Mouse (Mus musculus) heart, postnatal 0 days (tissue): ENCODE results near the gene Dolpp1. TPM values are rescaled to one million over a fixed set of nuclear protein-coding genes. Genes with fewer than 3 reads are reported as not detected.

Experiments
- ATAC-seq: fragments of 200-750 bp; cut with Nextera tagmentation; 2 replicates; pipeline ENCODE4 v1.8.0; 2017; ENCODE audit warnings: low read depth, moderate number of reproducible peaks, moderate library complexity; ENCODE audit not compliant: insufficient read depth
- DNase-seq: peaks from one replicate; pipeline ENCODE4 v3.0.0-alpha.2; 2016; ENCODE audit warnings: low spot score
- H3K27ac ChIP-seq: fragments of 300-500 bp; sonication (generic); 2 replicates; pipeline ENCODE4 v1.5.1; 2014; ENCODE audit warnings: low read depth, mild to moderate bottlenecking
- H3K27me3 ChIP-seq: fragments of 300-500 bp; sonication (generic); 2 replicates; pipeline ENCODE4 v1.6.1; 2014; ENCODE audit warnings: low read length, mixed read lengths; ENCODE audit not compliant: control insufficient read depth, insufficient read depth
- H3K36me3 ChIP-seq: fragments of 300-500 bp; sonication (generic); replicated peaks from 2 replicates; pipeline ENCODE4 v1.6.1; 2014; ENCODE audit warnings: low read length, mixed read lengths; ENCODE audit not compliant: control insufficient read depth, insufficient read depth
- H3K4me1 ChIP-seq: fragments of 300-500 bp; sonication (generic); 2 replicates; pipeline ENCODE4 v1.6.1; 2014; ENCODE audit warnings: antibody characterized with exemption; ENCODE audit not compliant: control insufficient read depth, insufficient read depth
- H3K4me2 ChIP-seq: fragments of 300-500 bp; sonication (generic); 2 replicates; pipeline ENCODE4 v1.6.1; 2014; ENCODE audit warnings: low read depth, mild to moderate bottlenecking, low read length, moderate library complexity
- H3K4me3 ChIP-seq: fragments of 300-500 bp; sonication (generic); 2 replicates; pipeline ENCODE4 v1.5.1; 2014; ENCODE audit warnings: low read depth, low read length
- H3K9ac ChIP-seq: fragments of 300-500 bp; sonication (generic); replicated peaks from 2 replicates; pipeline ENCODE4 v1.6.1; 2014; ENCODE audit warnings: low read depth, low read length, mixed read lengths
- H3K9me3 ChIP-seq: fragments of 300-500 bp; sonication (generic); replicated peaks from 2 replicates; pipeline ENCODE4 v1.6.1; 2016; ENCODE audit warnings: low read length; ENCODE audit not compliant: control insufficient read depth
- CTCF ChIP-seq: IDR thresholded peaks from 2 replicates; pipeline ENCODE4 v1.5.1; 2016; ENCODE audit warnings: antibody characterized with exemption, control low read depth, low read depth
- EP300 ChIP-seq: IDR thresholded peaks from 2 replicates; pipeline ENCODE4 v1.6.1; 2016; ENCODE audit warnings: antibody characterized with exemption, low read depth
- WGBS: fragments of 180-500 bp; shearing (Covaris S2); extraction: QIAGEN DNeasy Blood & Tissue Kit; methylation state at CpG from one replicate; pipeline ENCODE4 v1.1.7; 2014; 5-methylcytosine and 5-hydroxymethylcytosine counted together
- polyA plus RNA-seq: library from polyadenylated mRNA; unstranded; fragments of >200 nt; fragmentation: Nextera tagmentation; extraction: Ambion mirVana; gene quantifications from 2 replicates; pipeline ENCODE4 v1.2.1, GENCODE M21; 2015
- total RNA-seq: library from RNA; depleted of rRNA; stranded (reverse); fragments of >200 nt; gene quantifications from 2 replicates; pipeline ENCODE4 v1.2.3, GENCODE M21; 2014; ENCODE audit warnings: low replicate concordance

Gene Dolpp1
- total and polyA plus RNA-seq, 2 experiments from 2014 or later, result 15.0 to 56.4 TPM

- Histone ChIP-seq H3K4me1 (no peaks in the 10 kb centered on the region), H3K27ac (no peak overlapping the region), H3K9me3 (no peaks in the 10 kb centered on the region), H3K9ac (no peak overlapping the region), H3K4me2 (no peak overlapping the region), H3K4me3 (no peak overlapping the region), H3K36me3 (peaks cover 30% of the 10 kb centered on the region), H3K27me3 (no peaks in the 10 kb centered on the region)
- TF ChIP-seq EP300, result no peak
- no peak for TF ChIP-seq CTCF
- ATAC-seq (no peak), DNase-seq (no peak)
- 59% methylated on average over 9 of the region's 9 CpGs for WGBS
These were observed 5.1 kb upstream of the Dolpp1 start for GRCm38 (mm10) chr2:30386913-30387312.

DNA sequence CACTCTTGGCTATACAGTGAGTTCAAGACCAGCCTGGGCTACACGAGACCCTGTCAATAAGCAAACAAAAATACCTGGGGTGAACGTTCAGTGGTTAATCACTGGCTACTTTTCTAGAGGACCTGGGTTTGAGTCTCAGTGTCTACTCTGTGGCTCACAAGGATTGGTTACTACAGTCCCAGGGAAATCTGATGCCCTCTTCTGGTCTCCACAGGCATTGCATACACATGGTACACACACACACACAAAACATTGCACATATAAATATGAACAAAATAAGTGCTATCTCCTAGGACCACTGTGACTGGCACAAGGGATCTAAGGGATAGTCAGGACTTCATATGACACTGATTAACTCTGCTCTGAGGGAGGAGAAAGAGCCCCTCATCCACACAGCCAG is 3.1 kb upstream of the Dolpp1 start:
- no peaks in the 10 kb centered on the region for H3K9me3 ChIP-seq
- no peak overlapping the region for H3K27ac ChIP-seq
- 84% methylated on average over 2 of the region's 2 CpGs for WGBS
- no peak overlapping the region for H3K9ac ChIP-seq
- H3K4me2 ChIP-seq, result no peak overlapping the region
- H3K27me3 ChIP-seq, result no peaks in the 10 kb centered on the region
- peaks cover 9% of the 10 kb centered on the region for H3K36me3 ChIP-seq
- DNase-seq (no peak), ATAC-seq (no peak)
- peaks cover 9% of the 10 kb centered on the region for H3K4me1 ChIP-seq
- TF ChIP-seq EP300 (no peak), CTCF (0 out of 2 replicates have a peak, but pooled peaks have one; percentile 11)
- H3K4me3 ChIP-seq, result no peak overlapping the region

GRCm38 (mm10) chr2:30392577-30393369 is 719 bp downstream of the Dolpp1 start:
- Histone ChIP-seq H3K27ac (peak overlapping the region; percentile 87), H3K9ac (peak overlapping the region; percentile 65), H3K36me3 (peaks cover 22% of the 10 kb centered on the region), H3K9me3 (no peaks in the 10 kb centered on the region), H3K4me2 (peak overlapping the region; percentile 93), H3K27me3 (no peaks in the 10 kb centered on the region), H3K4me3 (peak overlapping the region; percentile 81), H3K4me1 (peaks cover 9% of the 10 kb centered on the region)
- DNase-seq, result peak; percentile 66
- TF ChIP-seq EP300, result no peak
- no peak for TF ChIP-seq CTCF
- peak; percentile 66 for ATAC-seq
- WGBS, result 0% methylated on average over 50 of the region's 54 CpGs

- Histone ChIP-seq H3K27me3 (no peaks in the 10 kb centered on the region), H3K4me1 (peaks cover 9% of the 10 kb centered on the region), H3K9me3 (no peaks in the 10 kb centered on the region), H3K27ac (peak overlapping the region; percentile 87), H3K4me3 (peak overlapping the region; percentile 81), H3K9ac (peak overlapping the region; percentile 65), H3K36me3 (peaks cover 27% of the 10 kb centered on the region), H3K4me2 (peak overlapping the region; percentile 93)
- DNase-seq (no peak), ATAC-seq (no peak)
- no peak for TF ChIP-seq EP300
- TF ChIP-seq CTCF, result no peak
- WGBS, result 43% methylated on average over 1 of the region's 1 CpGs
These were observed 1.3 kb downstream of the Dolpp1 start for GRCm38 (mm10) chr2:30393370-30393656.

- Histone ChIP-seq H3K4me2 (no peak overlapping the region), H3K27ac (no peak overlapping the region), H3K4me3 (no peak overlapping the region), H3K36me3 (peaks cover 36% of the 10 kb centered on the region), H3K4me1 (peaks cover 14% of the 10 kb centered on the region), H3K9ac (no peak overlapping the region), H3K9me3 (no peaks in the 10 kb centered on the region), H3K27me3 (no peaks in the 10 kb centered on the region)
- TF ChIP-seq CTCF (no peak), EP300 (no peak)
- WGBS, result 82% methylated on average over 7 of the region's 7 CpGs
- DNase-seq (no peak), ATAC-seq (no peak)
These were observed 3.7 kb downstream of the Dolpp1 start for GRCm38 (mm10) chr2:30395757-30396156.

- 87% methylated on average over 7 of the region's 7 CpGs for WGBS
- no peak for ATAC-seq
- H3K27ac ChIP-seq, result no peak overlapping the region
- no peaks in the 10 kb centered on the region for H3K9me3 ChIP-seq
- H3K4me3 ChIP-seq, result no peak overlapping the region
- H3K9ac ChIP-seq, result no peak overlapping the region
- DNase-seq, result no peak
- H3K4me1 ChIP-seq, result peaks cover 14% of the 10 kb centered on the region
- H3K27me3 ChIP-seq, result no peaks in the 10 kb centered on the region
- TF ChIP-seq CTCF (no peak), EP300 (no peak)
- no peak overlapping the region for H3K4me2 ChIP-seq
- H3K36me3 ChIP-seq, result peaks cover 41% of the 10 kb centered on the region
These were observed 4.2 kb downstream of the Dolpp1 start for GRCm38 (mm10) chr2:30396246-30396645.
